Mouse (Mus musculus) fibroblast of lung, adult 2 months (primary cell): ENCODE results near the gene Dcn.

Experiments used
- DNase-seq: peaks from one replicate; pipeline ENCODE4 v3.0.0-alpha.2; 2011; ENCODE audit warnings: low read depth

Gene Dcn

DNA sequence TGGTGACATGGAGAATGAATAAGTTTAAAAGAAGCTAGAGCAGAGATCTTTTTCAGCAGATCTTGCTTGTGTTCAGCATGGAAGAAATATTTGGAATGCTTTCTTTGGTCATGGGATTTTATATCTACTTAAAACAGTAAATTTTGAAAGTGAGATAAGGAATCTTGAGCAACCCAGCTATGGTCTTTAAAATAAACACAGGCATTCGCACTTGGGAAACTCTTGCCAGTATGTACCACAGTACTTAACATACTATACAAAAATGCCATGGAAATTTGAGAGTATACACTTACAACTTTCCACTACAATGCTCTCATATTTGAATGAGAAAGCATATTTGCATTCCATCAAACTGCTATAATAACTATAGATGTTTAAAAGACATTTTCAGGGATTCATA is 68.3 kb downstream of the Dcn start:
- DNase-seq, result no peak

DNA sequence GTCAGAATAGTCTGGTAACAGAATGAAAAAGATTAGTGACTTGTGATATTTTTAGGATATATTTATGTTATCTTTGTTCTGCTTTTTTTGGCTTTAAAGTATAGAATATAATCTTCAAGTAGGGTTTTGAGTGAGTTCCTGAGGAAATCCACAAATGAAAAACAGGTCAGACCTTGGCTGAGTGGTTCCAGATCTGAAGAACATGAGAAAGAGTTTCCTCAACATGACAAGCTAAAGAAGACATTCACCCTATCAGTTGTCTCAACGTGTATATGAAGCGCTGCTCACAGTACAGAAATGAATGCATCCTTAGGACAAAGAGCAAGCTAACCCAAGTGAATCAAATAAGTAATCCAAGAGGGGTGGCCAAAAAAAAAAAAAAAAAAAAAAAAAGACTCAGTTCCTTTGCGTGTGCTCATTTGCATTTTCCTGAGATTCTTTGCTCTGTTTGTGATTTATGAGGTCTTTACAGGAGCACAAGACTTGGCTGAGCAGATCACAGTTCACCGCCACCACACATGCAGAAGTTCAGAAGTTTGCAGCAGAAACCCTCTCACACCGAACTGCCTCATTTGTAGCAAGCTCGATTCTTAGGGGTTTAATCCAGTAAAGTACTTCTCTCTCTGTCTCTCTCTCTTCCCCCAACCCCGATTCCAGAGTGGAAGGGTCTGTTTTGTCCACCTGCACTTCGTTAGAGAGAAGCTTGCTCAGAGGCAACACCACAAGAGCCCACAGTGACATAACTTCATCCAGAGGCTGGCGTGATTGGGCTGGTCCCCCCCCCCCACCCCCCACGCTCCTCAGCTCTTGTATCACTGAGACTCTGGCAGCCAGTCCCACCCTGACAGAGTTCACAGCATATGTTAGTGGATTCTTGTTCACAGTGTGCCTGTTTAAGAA is 85.8 kb downstream of the Dcn start, which contains the start of gene Lum:
Lum (plus strand) TSS at position 172 of the 900 bp plus-strand sequence.
- DNase-seq, result no peak

GRCm38 (mm10) chr10:97567489-97568135 is 88.2 kb downstream of the Dcn start:
- no peak for DNase-seq
